Mouse (Mus musculus): ENCODE data around the gene Tbp. TPM values are rescaled to one million over a fixed set of nuclear protein-coding genes. Genes with fewer than 3 reads are reported as not detected.

The Tbp gene
- total and polyA plus RNA-seq, 3 experiments: 38.5 to 490 (median 79.6) TPM

GRCm38 (mm10) chr17:15490542-15490941 lies 9.1 kb upstream of the Tbp start:
- peak; percentile 35 for DNase-seq (ENCODE audit: low read depth, low spot score)
- Histone ChIP-seq H3K36me3 (ENCODE audit: control insufficient read depth in 1 of 2, insufficient read depth in 2 of 2, low read length in 2 of 2) (peaks cover 26 to 39% of the 10 kb centered on the region in 2 experiments), H3K9me3 (replicated peaks; ENCODE audit: insufficient read depth, low read length) (no peaks in the 10 kb centered on the region), H3K4me1 (ENCODE audit: control insufficient read depth in 1 of 2, insufficient read depth in 2 of 2, low read length in 2 of 2) (peaks cover 0 to 7% of the 10 kb centered on the region in 2 experiments; a peak in 3 of 4 replicates), H3K27me3 (ENCODE audit: control insufficient read depth in 1 of 2, insufficient read depth in 2 of 2, low read length in 2 of 2) (no peaks in the 10 kb centered on the region), H3K4me3 (ENCODE audit: control insufficient read depth in 1 of 2, insufficient read depth in 1 of 2, low read depth in 2 of 2, low read length in 2 of 2) (no peak overlapping the region), H3K9ac (ENCODE audit: control insufficient read depth, low read depth, low read length, poor library complexity, severe bottlenecking) (no peak overlapping the region), H3K27ac (ENCODE audit: control insufficient read depth, low read depth, low read length) (peak overlapping the region; percentile 40; the same call in 1 of the 2 replicates), H3K79me2 (ENCODE audit: control insufficient read depth, insufficient read depth, low read length, poor library complexity) (peaks cover 21% of the 10 kb centered on the region)
- TF ChIP-seq ELF1 (IDR thresholded peaks at IDR 0.05; ENCODE audit: low read depth, low read length): 0 out of 2 replicates have a peak, but pooled peaks have one; percentile 17
- no peak for TF ChIP-seq KAT2A (conservative IDR thresholded peaks at IDR 0.05; ENCODE audit: low read depth, low read length)

GRCm38 (mm10) chr17:15497882-15498752 lies 1.6 kb upstream of the Tbp start:
- H3K36me3 ChIP-seq (ENCODE audit: control insufficient read depth in 1 of 2, insufficient read depth in 2 of 2, low read length in 2 of 2): peaks cover 17 to 34% of the 10 kb centered on the region in 2 experiments
- peaks cover 51% of the 10 kb centered on the region for H3K79me2 ChIP-seq (ENCODE audit: control insufficient read depth, insufficient read depth, low read length, poor library complexity)
- H3K27me3 ChIP-seq (ENCODE audit: control insufficient read depth in 1 of 2, insufficient read depth in 2 of 2, low read length in 2 of 2): no peaks in the 10 kb centered on the region
- peak overlapping the region; percentile 63 to 87 for H3K4me3 ChIP-seq (ENCODE audit: control insufficient read depth in 1 of 2, insufficient read depth in 1 of 2, low read depth in 2 of 2, low read length in 2 of 2)
- no peaks in the 10 kb centered on the region for H3K9me3 ChIP-seq (replicated peaks; ENCODE audit: insufficient read depth, low read length)
- H3K27ac ChIP-seq (ENCODE audit: control insufficient read depth, low read depth, low read length): peak overlapping the region; percentile 75
- H3K4me1 ChIP-seq (ENCODE audit: control insufficient read depth in 1 of 2, insufficient read depth in 2 of 2, low read length in 2 of 2): peaks cover 2 to 11% of the 10 kb centered on the region in 2 experiments; a peak in 3 of 4 replicates
- DNase-seq (ENCODE audit: low read depth, low spot score): peak; percentile 96
- peak overlapping the region; percentile 88 for H3K9ac ChIP-seq (ENCODE audit: control insufficient read depth, low read depth, low read length, poor library complexity, severe bottlenecking)
- TF ChIP-seq USF2 (IDR thresholded peaks at IDR 0.05; ENCODE audit: borderline replicate concordance in 1 of 2, insufficient read depth in 1 of 2, low read depth in 1 of 2, low read length in 2 of 2) (no peak), KAT2A (conservative IDR thresholded peaks at IDR 0.05; ENCODE audit: low read depth, low read length) (no peak; the same call in 1 of the 2 replicates), SMC3 (IDR thresholded peaks at IDR 0.05; ENCODE audit: low read depth, low read length) (no peak), ZNF384 (IDR thresholded peaks at IDR 0.05; ENCODE audit: low read depth, low read length) (no peak), MYC (IDR thresholded peaks at IDR 0.05; ENCODE audit: low read depth, low read length) (peak; percentile 86; the same call in 1 of the 2 replicates), USF1 (IDR thresholded peaks at IDR 0.05; ENCODE audit: low read depth, low read length) (0 out of 2 replicates have a peak, but pooled peaks have one; percentile 30), ZMIZ1 (IDR thresholded peaks at IDR 0.05; ENCODE audit: low read depth, low read length) (peak; percentile 67; the same call in 1 of the 2 replicates), JUND (IDR thresholded peaks at IDR 0.05; ENCODE audit: low read depth, low read length) (no peak), GABPA (IDR thresholded peaks at IDR 0.05; ENCODE audit: low read depth, low read length) (no peak), RCOR1 (IDR thresholded peaks at IDR 0.05; ENCODE audit: low read depth, low read length) (peak; percentile 17; the same call in 1 of the 2 replicates), GATA1 (IDR thresholded peaks at IDR 0.05; ENCODE audit: low read depth, low read length) (no peak), ETS1 (IDR thresholded peaks at IDR 0.05; ENCODE audit: low read depth, low read length) (no peak; the same call in 1 of the 2 replicates), MXI1 (IDR thresholded peaks at IDR 0.05; ENCODE audit: low read depth, low read length) (peak; percentile 89), CHD2 (IDR thresholded peaks at IDR 0.05; ENCODE audit: low read length) (no peak), POLR2A (IDR thresholded peaks at IDR 0.05; ENCODE audit: control insufficient read depth in 1 of 2, insufficient read depth in 1 of 2, low read depth in 1 of 2, low read length in 2 of 2, poor library complexity in 1 of 2) (peak in 1 of 2 experiments; percentile 90; a peak in 2 of 4 replicates), NRF1 (IDR thresholded peaks at IDR 0.05; ENCODE audit: insufficient read depth, low read depth, low read length, poor library complexity, severe bottlenecking) (peak; percentile 57), ELF1 (IDR thresholded peaks at IDR 0.05; ENCODE audit: low read depth, low read length) (peak; percentile 91), UBTF (IDR thresholded peaks at IDR 0.05; ENCODE audit: borderline replicate concordance, insufficient read depth, low read depth, low read length) (no peak), SIN3A (IDR thresholded peaks at IDR 0.05; ENCODE audit: low read length) (peak; percentile 91), NELFE (IDR thresholded peaks at IDR 0.05; ENCODE audit: low read depth, low read length) (peak; percentile 83), MEF2A (IDR thresholded peaks at IDR 0.05; ENCODE audit: extremely low read depth, insufficient replicate concordance, low read depth, low read length, poor library complexity, severe bottlenecking) (no peak), MAZ (IDR thresholded peaks at IDR 0.05; ENCODE audit: low read depth, low read length) (no peak), CHD1 (IDR thresholded peaks at IDR 0.05; ENCODE audit: low read depth, low read length) (peak; percentile 93), TCF12 (IDR thresholded peaks at IDR 0.05; ENCODE audit: low read depth, low read length) (no peak; the same call in 1 of the 2 replicates), HCFC1 (IDR thresholded peaks at IDR 0.05; ENCODE audit: low read depth, low read length) (peak; percentile 90), ZC3H11A (IDR thresholded peaks at IDR 0.05; ENCODE audit: low read depth, low read length) (no peak), MAFK (IDR thresholded peaks at IDR 0.05; ENCODE audit: borderline replicate concordance, low read depth, low read length) (no peak), MAX (IDR thresholded peaks at IDR 0.05; ENCODE audit: low read length) (peak; percentile 78)
